Mouse (Mus musculus): Measurements from ENCODE around the gene Enthd1. TPM values are rescaled to one million over a fixed set of nuclear protein-coding genes. Genes with fewer than 3 reads are reported as not detected.
A peak's percentile ranks its signal among the peaks of the same experiment; 100 is the strongest.
"Not testable (repeated sequence)": the region's sequence is repeated elsewhere in the genome, so short reads cannot be mapped to it uniquely, and the experiment has no call there.

Enthd1 gene
- not detected for total RNA-seq (2021)
- long read RNA-seq, experiment 1 = 0 reads
- long read RNA-seq, experiment 2 = 0 reads

- intact Hi-C loops (cut with DNase I) = no loop called here
- no peak for DNase-seq
Observed at GRCm38 (mm10) chr15:80565106-80565665, at the start of gene Enthd1. TSS of gene Enthd1 (minus strand) at chr15:80565156.

GRCm38 (mm10) chr15:80613904-80614303, 48.9 kb upstream of the Enthd1 start:
- DNase-seq = no peak
- intact Hi-C loops (cut with DNase I) = no loop called here

- DNase-seq = no peak
- intact Hi-C loops (cut with DNase I) = no loop called here
Observed at GRCm38 (mm10) chr15:80611478-80611877, 46.5 kb upstream of the Enthd1 start.

DNA sequence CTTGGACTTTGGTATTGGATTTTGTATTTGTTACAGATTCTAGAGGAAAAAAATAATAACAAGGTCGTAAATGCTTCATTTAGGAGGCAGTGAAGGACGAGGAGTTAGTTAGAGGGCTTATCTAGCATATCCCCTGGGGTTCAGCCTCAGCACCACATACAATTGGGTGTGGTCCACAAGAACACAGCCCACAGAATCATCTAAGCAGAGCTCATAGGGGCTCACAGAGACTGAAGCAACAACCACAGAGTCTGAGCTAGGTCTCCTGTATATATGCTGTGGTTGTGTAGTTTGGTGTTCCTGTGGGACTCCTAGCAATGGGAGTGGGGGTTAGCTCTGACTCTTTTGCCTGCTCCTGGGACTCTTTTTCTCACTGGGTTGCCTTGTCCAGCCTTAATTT, 45.4 kb upstream of the Enthd1 start:
- intact Hi-C loops (cut with DNase I) = no loop called here
- no peak for DNase-seq

DNA sequence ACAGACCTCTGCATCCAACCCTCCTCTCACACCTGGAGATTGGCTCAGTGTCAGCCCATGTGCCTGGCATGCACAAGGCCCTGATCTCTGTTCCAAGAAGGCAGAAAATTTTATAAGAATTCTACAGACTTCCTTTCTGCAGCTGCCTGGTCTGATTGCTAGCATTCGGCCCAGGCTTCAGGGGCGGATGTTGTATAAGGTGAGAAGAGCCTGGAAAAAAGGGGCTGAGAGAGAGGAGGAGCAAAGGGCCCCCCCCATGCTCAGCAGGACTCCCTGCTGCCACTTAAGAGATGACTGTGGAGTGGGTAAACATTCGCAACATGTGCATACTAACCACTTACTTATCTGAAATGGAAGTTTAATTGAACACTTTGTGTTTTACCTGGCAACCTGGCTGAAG, 43.0 kb upstream of the Enthd1 start:
- intact Hi-C loops (cut with DNase I) = no loop called here
- no peak for DNase-seq

- no peak for DNase-seq
- intact Hi-C loops (cut with DNase I) = no loop called here
Observed at GRCm38 (mm10) chr15:80604026-80604425, 39.1 kb upstream of the Enthd1 start.

GRCm38 (mm10) chr15:80602487-80602886, 37.5 kb upstream of the Enthd1 start:
- intact Hi-C loops (cut with DNase I) = no loop called here
- DNase-seq = no peak

GRCm38 (mm10) chr15:80601456-80601855, 36.5 kb upstream of the Enthd1 start:
- intact Hi-C loops (cut with DNase I) = no loop called here
- no peak for DNase-seq

- DNase-seq = no peak
- intact Hi-C loops (cut with DNase I) = no loop called here
Observed at GRCm38 (mm10) chr15:80599843-80600242, 34.9 kb upstream of the Enthd1 start.

- DNase-seq = peak; percentile 25 to 43
- intact Hi-C loops (cut with DNase I) = no loop called here
Observed at GRCm38 (mm10) chr15:80599213-80599750, 34.3 kb upstream of the Enthd1 start.

- intact Hi-C loops (cut with DNase I) = no loop called here
- DNase-seq = no peak
Observed at GRCm38 (mm10) chr15:80598750-80599149, 33.8 kb upstream of the Enthd1 start.

- DNase-seq = no peak
- intact Hi-C loops (cut with DNase I) = no loop called here
Observed at GRCm38 (mm10) chr15:80593877-80594276, 28.9 kb upstream of the Enthd1 start.

DNA sequence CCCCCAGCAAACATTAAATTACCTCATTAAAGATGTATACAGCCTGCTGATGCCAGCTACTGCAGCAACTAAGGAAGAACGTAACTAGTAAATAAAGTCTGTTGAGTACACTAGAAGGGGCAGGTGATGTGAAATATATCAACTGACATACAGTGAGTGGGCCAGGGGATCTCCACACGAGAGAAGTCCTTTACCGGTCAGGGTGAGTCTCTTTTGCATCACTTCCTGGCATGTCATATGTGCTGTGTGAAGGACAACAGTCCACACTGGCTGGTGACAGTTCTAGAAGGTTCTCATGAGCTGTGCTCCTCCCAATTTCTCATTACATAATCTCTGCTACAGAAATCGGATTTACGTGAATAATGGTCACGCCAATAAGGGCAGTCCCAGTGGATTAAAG, 27.8 kb upstream of the Enthd1 start:
- DNase-seq = no peak
- intact Hi-C loops (cut with DNase I) = no loop called here

DNA sequence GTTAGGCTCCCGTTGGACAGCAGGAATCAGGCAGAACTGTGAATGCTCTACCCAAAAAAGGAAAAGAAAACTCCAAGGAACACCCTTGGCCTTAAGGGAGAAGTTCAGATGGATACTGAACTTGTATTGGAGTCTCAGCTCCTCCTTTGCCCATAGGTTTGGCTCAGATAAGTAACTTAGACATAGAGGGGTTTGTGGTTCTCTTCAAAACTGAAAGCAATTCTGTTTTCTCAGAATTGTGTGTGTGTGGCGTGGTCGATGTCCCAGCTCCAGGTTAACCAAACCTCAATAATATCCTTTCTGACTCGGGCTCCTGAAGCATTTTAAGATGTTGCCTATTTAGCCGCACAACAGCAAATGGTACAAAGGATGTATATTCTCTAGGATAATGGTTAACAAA, 25.7 kb upstream of the Enthd1 start:
- intact Hi-C loops (cut with DNase I) = no loop called here

DNA sequence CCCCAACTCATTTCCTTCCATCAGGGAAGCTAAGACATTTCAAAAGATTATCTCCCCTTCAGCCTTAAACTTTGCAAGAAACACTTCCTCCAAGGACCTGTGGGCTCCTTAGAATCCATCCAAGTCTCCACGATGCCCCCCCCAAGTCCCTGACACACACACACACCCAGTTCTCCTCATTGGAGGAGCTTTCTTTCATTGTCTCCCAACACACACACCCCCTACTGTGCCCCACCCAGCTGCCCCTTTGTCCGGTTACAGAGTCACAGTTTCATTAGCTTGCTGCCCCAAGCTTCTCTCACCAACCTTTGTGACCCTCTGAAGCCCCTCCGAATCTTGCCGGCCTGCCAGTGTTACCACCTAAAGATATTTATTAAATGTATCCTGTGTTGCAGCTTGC, 21.3 kb upstream of the Enthd1 start:
- intact Hi-C loops (cut with DNase I) = no loop called here
- no peak for DNase-seq

More for the DNA sequence above, 25.7 kb upstream of the Enthd1 start:
- DNase-seq = no peak

GRCm38 (mm10) chr15:80582581-80583495, 17.9 kb upstream of the Enthd1 start:
- intact Hi-C loops (cut with DNase I) = no loop called here
- no peak for DNase-seq

DNA sequence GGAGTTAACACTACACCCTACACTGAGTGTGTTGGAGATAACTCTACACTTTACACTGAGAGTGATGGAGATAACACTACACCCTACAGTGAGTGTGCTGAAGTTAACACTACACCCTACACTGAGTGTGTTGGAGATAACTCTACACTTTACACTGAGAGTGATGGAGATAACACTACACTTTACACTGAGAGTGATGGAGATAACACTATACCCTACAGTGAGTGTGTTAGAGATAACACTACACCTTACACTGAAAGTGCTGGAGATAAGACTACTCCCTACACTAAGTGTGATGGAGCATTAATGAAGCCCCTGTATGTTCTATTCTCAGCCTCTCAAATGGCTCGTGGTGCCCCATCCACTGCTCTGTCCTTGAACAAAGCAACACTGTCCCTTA, 15.6 kb upstream of the Enthd1 start:
- intact Hi-C loops (cut with DNase I); DNase-seq: not testable (repeated sequence)

GRCm38 (mm10) chr15:80579121-80579520, 14.2 kb upstream of the Enthd1 start:
- DNase-seq = no peak
- intact Hi-C loops (cut with DNase I) = no loop called here

DNA sequence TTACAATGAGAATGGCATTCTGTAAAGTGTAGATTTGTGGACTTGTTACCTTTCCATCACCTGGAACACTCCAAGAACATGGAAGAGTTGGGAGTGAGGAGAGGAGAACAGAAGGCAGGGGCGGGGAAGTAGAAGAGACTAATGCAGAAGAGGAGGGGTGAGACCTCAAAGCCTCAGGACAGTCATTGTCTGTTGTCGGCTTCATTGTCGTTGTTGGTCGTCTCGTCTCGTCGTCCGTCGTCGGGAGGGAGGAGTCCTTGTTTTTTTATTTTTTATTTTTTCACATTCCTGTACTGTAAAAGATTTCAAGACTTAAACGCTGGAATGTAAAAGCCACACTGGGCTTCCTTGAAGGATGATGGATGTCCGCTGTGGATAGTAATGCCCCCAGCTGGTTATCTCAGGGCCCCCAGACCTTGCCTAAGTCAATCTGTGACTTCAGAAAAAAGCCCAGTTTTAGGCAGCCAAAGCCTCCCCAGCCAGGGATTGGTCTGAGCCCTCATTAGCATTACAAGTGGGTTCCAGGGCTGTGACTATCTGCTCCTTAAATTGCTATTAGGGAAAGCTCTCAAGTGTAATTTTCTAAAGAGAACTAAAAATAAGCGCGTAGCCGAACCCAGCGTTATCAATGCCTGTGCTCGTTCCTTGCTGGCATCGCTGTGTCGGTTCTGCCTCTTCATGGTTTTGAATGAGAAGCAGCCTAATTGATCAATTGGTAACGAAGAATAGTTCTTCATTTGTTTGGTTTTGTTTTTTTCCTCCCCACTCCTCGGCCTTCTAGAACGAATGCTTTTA, 12.4 kb upstream of the Enthd1 start:
- intact Hi-C loops (cut with DNase I) = no loop called here
- no peak for DNase-seq

- no peak for DNase-seq
- intact Hi-C loops (cut with DNase I) = no loop called here
Observed at GRCm38 (mm10) chr15:80576415-80576994, 11.5 kb upstream of the Enthd1 start.

Data from gastrocnemius, postnatal 36 days (tissue).